8 mouse cellular contexts compared by ENCODE assay signal in the genomic region with DNA sequence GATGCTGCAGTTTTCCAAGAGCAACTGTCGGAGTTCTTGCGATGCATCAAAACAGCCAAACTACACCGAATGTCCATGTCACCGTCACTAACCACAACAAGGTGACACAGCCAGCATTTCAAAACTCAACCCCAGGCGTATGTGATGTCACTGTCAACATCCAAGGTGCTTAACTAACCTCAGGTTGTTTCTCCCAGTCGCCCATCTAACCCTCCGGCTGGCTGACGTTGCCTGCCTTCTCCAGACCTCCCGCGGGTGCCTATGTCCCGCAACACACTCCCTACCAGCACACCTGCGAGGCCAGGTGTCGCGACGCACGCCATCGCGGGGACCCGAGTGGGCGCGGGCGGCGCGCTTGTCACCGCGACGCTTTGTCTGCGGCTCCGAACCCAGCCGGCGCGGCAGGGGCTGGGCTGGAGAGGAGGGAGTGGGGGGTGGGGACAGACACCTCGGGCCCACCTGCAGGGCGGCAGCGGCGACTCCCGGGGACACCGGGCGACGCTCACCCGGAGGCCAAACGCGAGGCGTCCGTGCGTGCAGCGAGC. TPM values are rescaled to one million over a fixed set of nuclear protein-coding genes. Genes with fewer than 3 reads are reported as not detected.
DNase-seq lines count a peak whose midpoint lies in the region; ATAC-seq and TF ChIP-seq lines count a peak whose summit lies in the region.

No protein-coding gene starts in this region.

- TF ChIP-seq POLR2A in heart, adult 2 months (IDR thresholded peaks at IDR 0.05; ENCODE audit: insufficient read depth, low read depth, low read length), result no peak
- no peak for TF ChIP-seq POLR2A in embryonic fibroblast, embryonic 13.5 days (IDR thresholded peaks at IDR 0.05; ENCODE audit: low read depth, low read length)

- intact Hi-C loops in heart, adult 2 months (cut with DNase I), result loop anchor here (10.0 kb wide), 1 partner anchor 896 kb away; no protein-coding TSS in a partner anchor
- intact Hi-C loops in heart, postnatal 14 days (cut with DNase I), result no loop called here

- no peaks in the 10 kb centered on the region for H3K4me1 ChIP-seq in heart, adult 2 months (ENCODE audit: control insufficient read depth, insufficient read depth, low read length)
- 0 out of 4 replicates have a peak, but pooled peaks cover 0 to 2% of the 10 kb centered on the region in 2 experiments for H3K4me1 ChIP-seq in ES-E14 (ENCODE audit: control insufficient read depth in 2 of 2, insufficient read depth in 2 of 2, low read length in 2 of 2, poor library complexity in 1 of 2)
- no peaks in the 10 kb centered on the region for H3K4me1 ChIP-seq in embryonic fibroblast, embryonic 13.5 days (ENCODE audit: control insufficient read depth, insufficient read depth, low read length)
- no peaks in the 10 kb centered on the region for H3K4me1 ChIP-seq in intestine, embryonic 15.5 days (replicated peaks)
- peaks cover 7% of the 10 kb centered on the region for H3K4me1 ChIP-seq in liver, embryonic 15.5 days (replicated peaks)

- H3K27ac ChIP-seq in heart, adult 2 months, result peak overlapping the region; percentile 73
- no peak overlapping the region for H3K27ac ChIP-seq in ES-E14 (ENCODE audit: insufficient read depth, low read depth, low read length, poor library complexity, severe bottlenecking)
- H3K27ac ChIP-seq in embryonic fibroblast, embryonic 13.5 days (ENCODE audit: insufficient read depth, low read length), result no peak overlapping the region
- H3K27ac ChIP-seq in intestine, embryonic 15.5 days, result peak overlapping the region; percentile 62
- peak overlapping the region; percentile 78 for H3K27ac ChIP-seq in liver, embryonic 15.5 days (replicated peaks)

- DNase-seq in heart, adult 2 months, result peak in 1 of 2 experiments; percentile 28
- DNase-seq in heart, postnatal 14 days, result no peak
- no peak for DNase-seq in ES-E14 (ENCODE audit: low read depth, low spot score)
- peak; percentile 5 for DNase-seq in skeletal muscle tissue, adult 2 months (ENCODE audit: low read depth, low spot score)
- DNase-seq in thymus, adult 18-20 months, result no peak

- peak overlapping the region; percentile 99 for H3K4me2 ChIP-seq in intestine, embryonic 15.5 days (replicated peaks)
- H3K4me2 ChIP-seq in liver, embryonic 15.5 days, result peak overlapping the region; percentile 86

- peak; percentile 70 for ATAC-seq in intestine, embryonic 15.5 days
- ATAC-seq in liver, embryonic 15.5 days (ENCODE audit: insufficient read depth), result peak; percentile 46

- peak overlapping the region; percentile 68 for H3K4me3 ChIP-seq in heart, adult 2 months
- peak overlapping the region; percentile 78 to 86 for H3K4me3 ChIP-seq in ES-E14 (ENCODE audit: insufficient read depth in 1 of 2, low read depth in 1 of 2, low read length in 2 of 2, poor library complexity in 1 of 2, severe bottlenecking in 1 of 2)
- peak overlapping the region; percentile 53 for H3K4me3 ChIP-seq in embryonic fibroblast, embryonic 13.5 days (ENCODE audit: insufficient read depth, low read length)
- H3K4me3 ChIP-seq in intestine, embryonic 15.5 days (replicated peaks), result peak overlapping the region; percentile 63
- peak overlapping the region; percentile 66 for H3K4me3 ChIP-seq in liver, embryonic 15.5 days (replicated peaks)

- TF ChIP-seq EP300 in heart, adult 2 months (IDR thresholded peaks at IDR 0.05; ENCODE audit: insufficient read depth, low read depth, low read length), result no peak

- WGBS in heart, adult 2 months, result 3% methylated on average over 43 of the region's 47 CpGs
- 1% methylated on average over 47 of the region's 47 CpGs for WGBS in intestine, embryonic 15.5 days
- 2% methylated on average over 47 of the region's 47 CpGs for WGBS in liver, embryonic 15.5 days (ENCODE audit: insufficient replicate concordance)

- in situ Hi-C loops in ES-E14 (cut with MboI; ENCODE audit: low sequenced_read_pairs in 2 of 2, unreplicated experiment in 2 of 2), result no loop called here

- no peak for TF ChIP-seq CTCF in heart, adult 2 months (IDR thresholded peaks at IDR 0.05)
- TF ChIP-seq CTCF in embryonic fibroblast, embryonic 13.5 days (IDR thresholded peaks at IDR 0.05; ENCODE audit: borderline replicate concordance, insufficient read depth, low read length), result no peak

- H3K9ac ChIP-seq in heart, adult 2 months (ENCODE audit: low read depth, low read length), result peak overlapping the region; percentile 77
- peak overlapping the region; percentile 68 for H3K9ac ChIP-seq in ES-E14 (ENCODE audit: insufficient read depth, low read depth, low read length, poor library complexity, severe bottlenecking)
- peak overlapping the region; percentile 74 for H3K9ac ChIP-seq in intestine, embryonic 15.5 days
- H3K9ac ChIP-seq in liver, embryonic 15.5 days, result peak overlapping the region; percentile 60

- no peaks in the 10 kb centered on the region for H3K79me2 ChIP-seq in heart, adult 2 months (replicated peaks; ENCODE audit: control insufficient read depth, insufficient read depth, low read length)

- H3K27me3 ChIP-seq in heart, adult 2 months (ENCODE audit: control insufficient read depth, insufficient read depth, low read length), result no peaks in the 10 kb centered on the region
- no peaks in the 10 kb centered on the region for H3K27me3 ChIP-seq in intestine, embryonic 15.5 days (replicated peaks)
- peaks cover 22% of the 10 kb centered on the region for H3K27me3 ChIP-seq in liver, embryonic 15.5 days

- no peaks in the 10 kb centered on the region for H3K36me3 ChIP-seq in heart, adult 2 months (ENCODE audit: control insufficient read depth, insufficient read depth, low read length)
- no peaks in the 10 kb centered on the region for H3K36me3 ChIP-seq in ES-E14 (ENCODE audit: control insufficient read depth, insufficient read depth, low read length, poor library complexity, severe bottlenecking)
- H3K36me3 ChIP-seq in intestine, embryonic 15.5 days, result no peaks in the 10 kb centered on the region
- H3K36me3 ChIP-seq in liver, embryonic 15.5 days (replicated peaks), result no peaks in the 10 kb centered on the region

- no peaks in the 10 kb centered on the region for H3K9me3 ChIP-seq in ES-E14 (ENCODE audit: control insufficient read depth, insufficient read depth, low read depth, low read length)
- no peaks in the 10 kb centered on the region for H3K9me3 ChIP-seq in intestine, embryonic 15.5 days
- H3K9me3 ChIP-seq in liver, embryonic 15.5 days (replicated peaks), result no peaks in the 10 kb centered on the region

TF ChIP-seq in ES-E14, 5 proteins besides CTCF, POLR2A, EP300 and RAD21:
- TF ChIP-seq ZNF384 (IDR thresholded peaks at IDR 0.05; ENCODE audit: low read depth, low read length) (no peak), CHD2 (IDR thresholded peaks at IDR 0.05; ENCODE audit: low read depth, low read length) (no peak), ZC3H11A (IDR thresholded peaks at IDR 0.05; ENCODE audit: borderline replicate concordance, low read depth, low read length) (no peak), HCFC1 (IDR thresholded peaks at IDR 0.05; ENCODE audit: borderline replicate concordance, insufficient read depth, low read length) (no peak), MAFK (IDR thresholded peaks at IDR 0.05; ENCODE audit: insufficient read depth, low read depth, low read length) (no peak)
TF ChIP-seq in ES-E14: peak in this region for 0.

RNA-seq across cellular contexts. Expression of gene Kif21a, which starts 0.7 kb away (rescaled TPM):
- 10 to 100 TPM; 18.1 to 18.9 TPM for total RNA-seq in heart, adult 2 months (2021)
- polyA plus RNA-seq in heart, adult 2 months (2012; rRNA removed), result 3.7 and 13.3 TPM in 2 replicates
- total RNA-seq in heart, postnatal 14 days (2021), result 10 to 100 TPM; 10.1 to 11.7 TPM
- total RNA-seq in ES-E14 (2012; rRNA removed), result 5.4 TPM in 2 replicates
- 8.8 and 9.5 TPM in 2 replicates for polyA plus RNA-seq in embryonic fibroblast, embryonic 13.5 days (2011; ENCODE audit: insufficient read length, low read depth, missing spikeins)
- 10.9 and 11.1 TPM in 2 replicates for polyA plus RNA-seq in intestine, embryonic 15.5 days (2015; fragmentation: Nextera tagmentation; extraction: Ambion mirVana)
- polyA plus RNA-seq in liver, embryonic 15.5 days (2015; fragmentation: Nextera tagmentation; extraction: Ambion mirVana), result 2.0 and 2.3 TPM in 2 replicates

Comparison
In these comparisons a context has a peak if more than half of its experiments do, and no peak if none do; other contexts are left out.
1. H3K27ac ChIP-seq: peak in heart, adult 2 months (single experiment), intestine, embryonic 15.5 days (single experiment) and liver, embryonic 15.5 days (single experiment); none in ES-E14 (single experiment) and embryonic fibroblast, embryonic 13.5 days (single experiment).
2. Peak in every context shown above with its lines, with median percentiles within 50 percentile points of each other: H3K4me3 ChIP-seq and H3K9ac ChIP-seq.